Mouse (Mus musculus): ENCODE measurements around the gene Wrap53. TPM values are rescaled to one million over a fixed set of nuclear protein-coding genes. Genes with fewer than 3 reads are reported as not detected.
A peak's percentile ranks its signal among the peaks of the same experiment; 100 is the strongest.

The Wrap53 gene
- polyA plus RNA-seq, 1 experiment: 18.8 TPM

- no peak for TF ChIP-seq CTCF (IDR thresholded peaks at IDR 0.05; ENCODE audit: borderline replicate concordance, insufficient read depth, low read depth, low read length)
- TF ChIP-seq POLR2A (IDR thresholded peaks at IDR 0.05; ENCODE audit: borderline replicate concordance, insufficient read depth, low read length): no peak
- peak; percentile 62 to 67 for DNase-seq
- H3K27ac ChIP-seq (ENCODE audit: insufficient read depth, low read length): peak overlapping the region; percentile 55; the same call in 1 of the 2 replicates
- H3K4me3 ChIP-seq (replicated peaks; ENCODE audit: insufficient read depth, low read depth, low read length): no peak overlapping the region
- 6% methylated on average over 6 of the region's 6 CpGs for WGBS
- H3K27me3 ChIP-seq (ENCODE audit: control insufficient read depth, insufficient read depth, low read length): no peaks in the 10 kb centered on the region
- peaks cover 28% of the 10 kb centered on the region for H3K4me1 ChIP-seq (ENCODE audit: control insufficient read depth, insufficient read depth, low read length)
Observed at GRCm38 (mm10) chr11:69600098-69600497, 20.0 kb upstream of the Wrap53 start.

- TF ChIP-seq CTCF (IDR thresholded peaks at IDR 0.05; ENCODE audit: borderline replicate concordance, insufficient read depth, low read depth, low read length) (no peak), POLR2A (IDR thresholded peaks at IDR 0.05; ENCODE audit: borderline replicate concordance, insufficient read depth, low read length) (no peak)
- Histone ChIP-seq H3K27me3 (ENCODE audit: control insufficient read depth, insufficient read depth, low read length) (no peaks in the 10 kb centered on the region), H3K4me1 (ENCODE audit: control insufficient read depth, insufficient read depth, low read length) (peaks cover 28% of the 10 kb centered on the region), H3K4me3 (replicated peaks; ENCODE audit: insufficient read depth, low read depth, low read length) (no peak overlapping the region), H3K27ac (ENCODE audit: insufficient read depth, low read length) (no peak overlapping the region)
- DNase-seq: no peak
- WGBS: 21% methylated on average over 9 of the region's 9 CpGs
Observed at GRCm38 (mm10) chr11:69599436-69599835, 19.4 kb upstream of the Wrap53 start.

GRCm38 (mm10) chr11:69594853-69595252 lies 14.8 kb upstream of the Wrap53 start:
- WGBS: 95% methylated on average over 6 of the region's 6 CpGs
- Histone ChIP-seq H3K4me1 (ENCODE audit: control insufficient read depth, insufficient read depth, low read length) (peaks cover 2% of the 10 kb centered on the region), H3K4me3 (replicated peaks; ENCODE audit: insufficient read depth, low read depth, low read length) (no peak overlapping the region), H3K27me3 (ENCODE audit: control insufficient read depth, insufficient read depth, low read length) (no peaks in the 10 kb centered on the region), H3K27ac (ENCODE audit: insufficient read depth, low read length) (no peak overlapping the region)
- TF ChIP-seq CTCF (IDR thresholded peaks at IDR 0.05; ENCODE audit: borderline replicate concordance, insufficient read depth, low read depth, low read length) (no peak), POLR2A (IDR thresholded peaks at IDR 0.05; ENCODE audit: borderline replicate concordance, insufficient read depth, low read length) (no peak)
- DNase-seq: no peak

- 78% methylated on average over 4 of the region's 4 CpGs for WGBS
- Histone ChIP-seq H3K4me3 (replicated peaks; ENCODE audit: insufficient read depth, low read depth, low read length) (no peak overlapping the region), H3K4me1 (ENCODE audit: control insufficient read depth, insufficient read depth, low read length) (no peaks in the 10 kb centered on the region; the same call in 1 of the 2 replicates), H3K27me3 (ENCODE audit: control insufficient read depth, insufficient read depth, low read length) (no peaks in the 10 kb centered on the region), H3K27ac (ENCODE audit: insufficient read depth, low read length) (peak overlapping the region; percentile 44; the same call in 1 of the 2 replicates)
- TF ChIP-seq CTCF (IDR thresholded peaks at IDR 0.05; ENCODE audit: borderline replicate concordance, insufficient read depth, low read depth, low read length): no peak
- TF ChIP-seq POLR2A (IDR thresholded peaks at IDR 0.05; ENCODE audit: borderline replicate concordance, insufficient read depth, low read length): no peak
- no peak for DNase-seq
Observed at GRCm38 (mm10) chr11:69592799-69593198, 12.7 kb upstream of the Wrap53 start.

- TF ChIP-seq POLR2A (IDR thresholded peaks at IDR 0.05; ENCODE audit: borderline replicate concordance, insufficient read depth, low read length) (no peak), CTCF (IDR thresholded peaks at IDR 0.05; ENCODE audit: borderline replicate concordance, insufficient read depth, low read depth, low read length) (no peak)
- WGBS: 14% methylated on average over 7 of the region's 7 CpGs
- no peaks in the 10 kb centered on the region; the same call in 1 of the 2 replicates for H3K4me1 ChIP-seq (ENCODE audit: control insufficient read depth, insufficient read depth, low read length)
- peak; percentile 57 to 66 for DNase-seq
- H3K4me3 ChIP-seq (replicated peaks; ENCODE audit: insufficient read depth, low read depth, low read length): no peak overlapping the region
- H3K27me3 ChIP-seq (ENCODE audit: control insufficient read depth, insufficient read depth, low read length): no peaks in the 10 kb centered on the region
- peak overlapping the region; percentile 44; the same call in 1 of the 2 replicates for H3K27ac ChIP-seq (ENCODE audit: insufficient read depth, low read length)
Observed at GRCm38 (mm10) chr11:69591899-69592637, 12.0 kb upstream of the Wrap53 start.

- Histone ChIP-seq H3K27me3 (ENCODE audit: control insufficient read depth, insufficient read depth, low read length) (no peaks in the 10 kb centered on the region), H3K4me3 (replicated peaks; ENCODE audit: insufficient read depth, low read depth, low read length) (no peak overlapping the region), H3K27ac (ENCODE audit: insufficient read depth, low read length) (no peak overlapping the region), H3K4me1 (ENCODE audit: control insufficient read depth, insufficient read depth, low read length) (no peaks in the 10 kb centered on the region; the same call in 1 of the 2 replicates)
- TF ChIP-seq POLR2A (IDR thresholded peaks at IDR 0.05; ENCODE audit: borderline replicate concordance, insufficient read depth, low read length) (no peak), CTCF (IDR thresholded peaks at IDR 0.05; ENCODE audit: borderline replicate concordance, insufficient read depth, low read depth, low read length) (no peak)
- no peak for DNase-seq
- WGBS: 79% methylated on average over 3 of the region's 3 CpGs
Observed at GRCm38 (mm10) chr11:69591424-69591823, 11.4 kb upstream of the Wrap53 start.

GRCm38 (mm10) chr11:69590622-69591021 lies 10.6 kb upstream of the Wrap53 start:
- no peaks in the 10 kb centered on the region; the same call in 1 of the 2 replicates for H3K4me1 ChIP-seq (ENCODE audit: control insufficient read depth, insufficient read depth, low read length)
- no peaks in the 10 kb centered on the region for H3K27me3 ChIP-seq (ENCODE audit: control insufficient read depth, insufficient read depth, low read length)
- WGBS: 94% methylated on average over 8 of the region's 8 CpGs
- no peak for TF ChIP-seq POLR2A (IDR thresholded peaks at IDR 0.05; ENCODE audit: borderline replicate concordance, insufficient read depth, low read length)
- no peak for TF ChIP-seq CTCF (IDR thresholded peaks at IDR 0.05; ENCODE audit: borderline replicate concordance, insufficient read depth, low read depth, low read length)
- no peak overlapping the region for H3K4me3 ChIP-seq (replicated peaks; ENCODE audit: insufficient read depth, low read depth, low read length)
- H3K27ac ChIP-seq (ENCODE audit: insufficient read depth, low read length): no peak overlapping the region
- DNase-seq: no peak
